Comparison of ENCODE assay signal across 29 mouse cellular contexts in the genomic region with DNA sequence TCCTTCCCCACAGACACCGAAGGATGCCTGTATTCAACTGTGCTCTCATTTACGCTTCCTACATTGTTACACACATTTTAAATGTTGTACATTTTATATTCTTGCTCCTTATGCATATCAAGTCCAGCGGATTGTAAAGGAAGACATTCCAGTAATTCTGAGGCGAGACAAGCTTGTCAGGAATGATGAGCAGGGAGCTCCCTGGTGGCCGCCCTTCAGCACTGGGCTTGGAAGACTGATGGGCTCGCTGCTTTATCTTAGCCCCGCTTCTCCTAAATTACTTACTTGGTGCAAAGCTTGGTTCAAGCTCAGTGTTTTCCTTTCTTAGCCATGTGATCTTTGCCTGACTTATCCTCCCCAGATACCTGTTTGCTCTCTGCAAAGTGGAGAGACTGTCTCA.
DNase-seq lines count a peak whose midpoint lies in the region; ATAC-seq and TF ChIP-seq lines count a peak whose summit lies in the region.
"Had no signal": no experiment of that assay in that cellular context is flagged by ENCODE, and none has a peak within 500 bp of the region (broad histone marks: within the 10 kb centered on the region; RNA-seq: fewer than 3 reads in every experiment).

No protein-coding gene starts in this region.

- H3K4me2 ChIP-seq in forebrain, postnatal 0 days (ENCODE audit: low read depth), result no peak overlapping the region
- H3K4me2 ChIP-seq in forebrain, embryonic 12.5 days, result no peak overlapping the region
- H3K4me2 ChIP-seq in kidney, postnatal 0 days (ENCODE audit: low read length), result no peak overlapping the region
- no peak overlapping the region for H3K4me2 ChIP-seq in midbrain, embryonic 15.5 days
- H3K4me2 ChIP-seq: forebrain, embryonic 13.5 days; kidney, embryonic 15.5 days; midbrain, embryonic 12.5 days; neural tube, embryonic 12.5 days had no signal

- no peak overlapping the region for H3K27ac ChIP-seq in forebrain, postnatal 0 days (ENCODE audit: low read depth, low read length)
- no peak overlapping the region for H3K27ac ChIP-seq in forebrain, embryonic 12.5 days
- no peak overlapping the region for H3K27ac ChIP-seq in kidney, postnatal 0 days
- H3K27ac ChIP-seq in midbrain, embryonic 15.5 days, result 0 out of 2 replicates have a peak overlapping the region, but pooled peaks have one; percentile 25
- no peak overlapping the region for H3K27ac ChIP-seq in midbrain, embryonic 10.5 days (replicated peaks)
- H3K27ac ChIP-seq: forebrain, embryonic 13.5 days; kidney, embryonic 15.5 days; liver, embryonic 14.5 days; midbrain, embryonic 12.5 days; neural tube, embryonic 12.5 days; stomach, postnatal 0 days had no signal

- no peaks in the 10 kb centered on the region for H3K9me3 ChIP-seq in forebrain, postnatal 0 days (ENCODE audit: low read length)
- H3K9me3 ChIP-seq in forebrain, embryonic 12.5 days, result no peaks in the 10 kb centered on the region
- no peaks in the 10 kb centered on the region for H3K9me3 ChIP-seq in kidney, postnatal 0 days (replicated peaks; ENCODE audit: low read length)
- no peaks in the 10 kb centered on the region for H3K9me3 ChIP-seq in midbrain, embryonic 15.5 days
- H3K9me3 ChIP-seq in midbrain, embryonic 10.5 days (replicated peaks), result no peaks in the 10 kb centered on the region
- H3K9me3 ChIP-seq: forebrain, embryonic 13.5 days; kidney, embryonic 15.5 days; midbrain, embryonic 12.5 days; neural tube, embryonic 12.5 days had no signal

- WGBS in forebrain, postnatal 0 days, result 57% methylated on average over 7 of the region's 7 CpGs
- WGBS in forebrain, embryonic 12.5 days, result 68% methylated on average over 7 of the region's 7 CpGs
- WGBS in kidney, postnatal 0 days, result 46% methylated on average over 7 of the region's 7 CpGs
- WGBS in midbrain, embryonic 15.5 days, result 47% methylated on average over 7 of the region's 7 CpGs
- 68% methylated on average over 7 of the region's 7 CpGs for WGBS in midbrain, embryonic 10.5 days

- no peaks in the 10 kb centered on the region for H3K4me1 ChIP-seq in forebrain, postnatal 0 days (ENCODE audit: insufficient read depth)
- no peaks in the 10 kb centered on the region; the same call in 1 of the 2 replicates for H3K4me1 ChIP-seq in forebrain, embryonic 12.5 days
- H3K4me1 ChIP-seq in kidney, postnatal 0 days (replicated peaks; ENCODE audit: insufficient read depth, low read length), result no peaks in the 10 kb centered on the region
- peaks cover 12% of the 10 kb centered on the region for H3K4me1 ChIP-seq in midbrain, embryonic 15.5 days
- H3K4me1 ChIP-seq in midbrain, embryonic 10.5 days, result no peaks in the 10 kb centered on the region
- H3K4me1 ChIP-seq: forebrain, embryonic 13.5 days; kidney, embryonic 15.5 days; midbrain, embryonic 12.5 days; neural tube, embryonic 12.5 days had no signal

- no peaks in the 10 kb centered on the region for H3K36me3 ChIP-seq in forebrain, postnatal 0 days (ENCODE audit: insufficient read depth)
- H3K36me3 ChIP-seq in forebrain, embryonic 12.5 days (replicated peaks), result no peaks in the 10 kb centered on the region
- no peaks in the 10 kb centered on the region for H3K36me3 ChIP-seq in kidney, postnatal 0 days (ENCODE audit: insufficient read depth, low read length)
- no peaks in the 10 kb centered on the region for H3K36me3 ChIP-seq in midbrain, embryonic 15.5 days (replicated peaks)
- H3K36me3 ChIP-seq in midbrain, embryonic 10.5 days, result no peaks in the 10 kb centered on the region
- H3K36me3 ChIP-seq: G1E; kidney, embryonic 15.5 days; midbrain, embryonic 12.5 days; neural tube, embryonic 12.5 days had no signal

- no peak overlapping the region for H3K4me3 ChIP-seq in forebrain, postnatal 0 days (ENCODE audit: low read depth, low read length)
- H3K4me3 ChIP-seq in forebrain, embryonic 12.5 days (replicated peaks), result no peak overlapping the region
- no peak overlapping the region for H3K4me3 ChIP-seq in kidney, postnatal 0 days (replicated peaks; ENCODE audit: low read depth, low read length)
- H3K4me3 ChIP-seq in midbrain, embryonic 15.5 days, result no peak overlapping the region
- no peak overlapping the region for H3K4me3 ChIP-seq in midbrain, embryonic 10.5 days
- H3K4me3 ChIP-seq: forebrain, embryonic 13.5 days; kidney, embryonic 15.5 days; midbrain, embryonic 12.5 days; myocyte; neural tube, embryonic 12.5 days had no signal

- H3K9ac ChIP-seq in forebrain, postnatal 0 days, result no peak overlapping the region
- H3K9ac ChIP-seq in forebrain, embryonic 12.5 days, result no peak overlapping the region
- no peak overlapping the region for H3K9ac ChIP-seq in kidney, postnatal 0 days (ENCODE audit: low read depth, low read length)
- no peak overlapping the region for H3K9ac ChIP-seq in midbrain, embryonic 15.5 days
- H3K9ac ChIP-seq: forebrain, embryonic 13.5 days; kidney, embryonic 15.5 days; liver, embryonic 14.5 days; midbrain, embryonic 12.5 days; neural tube, embryonic 12.5 days had no signal

- no peak for ATAC-seq in forebrain, postnatal 0 days
- no peak for ATAC-seq in forebrain, embryonic 12.5 days (ENCODE audit: low FRiP score)
- ATAC-seq in kidney, postnatal 0 days (replicated peaks; ENCODE audit: low FRiP score, low read depth), result no peak
- ATAC-seq in midbrain, embryonic 15.5 days (replicated peaks), result no peak
- ATAC-seq: forebrain, embryonic 13.5 days had no signal

- H3K27me3 ChIP-seq in forebrain, postnatal 0 days (ENCODE audit: insufficient read depth, low read length), result no peaks in the 10 kb centered on the region
- H3K27me3 ChIP-seq in forebrain, embryonic 12.5 days, result no peaks in the 10 kb centered on the region
- H3K27me3 ChIP-seq in kidney, postnatal 0 days (ENCODE audit: insufficient read depth, low read length), result no peaks in the 10 kb centered on the region
- H3K27me3 ChIP-seq in midbrain, embryonic 15.5 days (replicated peaks), result no peaks in the 10 kb centered on the region
- no peaks in the 10 kb centered on the region for H3K27me3 ChIP-seq in midbrain, embryonic 10.5 days (ENCODE audit: low read depth, poor library complexity, severe bottlenecking)
- H3K27me3 ChIP-seq: forebrain, embryonic 13.5 days; kidney, embryonic 15.5 days; midbrain, embryonic 12.5 days; neural tube, embryonic 12.5 days had no signal

- peak; percentile 38; the same call in 1 of the 2 replicates for TF ChIP-seq CTCF in forebrain, postnatal 0 days (IDR thresholded peaks at IDR 0.05; ENCODE audit: low read depth)
- TF ChIP-seq CTCF in kidney, postnatal 0 days (IDR thresholded peaks at IDR 0.05; ENCODE audit: low read depth), result peak; percentile 28; the same call in 1 of the 2 replicates

- no peak for DNase-seq in forebrain, postnatal 0 days
- DNase-seq in kidney, postnatal 0 days (ENCODE audit: low spot score), result no peak
- no peak for DNase-seq in kidney, adult 11 months
- DNase-seq in midbrain, embryonic 10.5 days (ENCODE audit: low spot score), result no peak
- no peak for DNase-seq in left cerebral cortex, adult 8-10 months (ENCODE audit: low spot score in 2 of 2)
- DNase-seq: adrenal gland, postnatal 14 days; cerebellum, adult 18-20 months; cerebellum, postnatal 14 days; gastrocnemius, postnatal 14 days; heart, postnatal 14 days; kidney, adult 18-20 months; kidney, postnatal 36 days; layer of hippocampus, postnatal 36 days; liver; lung, adult 2 months; lung, postnatal 14 days; right cerebral cortex, postnatal 4 days; thymus, adult 18-20 months; thymus, postnatal 25 days had no signal
